Mouse (Mus musculus): Measurements from ENCODE around the gene Tcaim.
"Not testable (repeated sequence)": the region's sequence is repeated elsewhere in the genome, so short reads cannot be mapped to it uniquely, and the experiment has no call there.

The Tcaim gene

GRCm38 (mm10) chr9:122854526-122854925 is 49.2 kb downstream of the Tcaim start:
- no peak for DNase-seq (ENCODE audit: low spot score)

GRCm38 (mm10) chr9:122855141-122855540 is 49.8 kb downstream of the Tcaim start:
- not testable (repeated sequence) for DNase-seq (ENCODE audit: low spot score)

GRCm38 (mm10) chr9:122855617-122856016 is 50.3 kb downstream of the Tcaim start:
- DNase-seq (ENCODE audit: low spot score) = no peak

GRCm38 (mm10) chr9:122856716-122857115 is 51.4 kb downstream of the Tcaim start:
- no peak for DNase-seq (ENCODE audit: low spot score)

- DNase-seq (ENCODE audit: low spot score) = no peak
Observed at GRCm38 (mm10) chr9:122860752-122861151, 55.4 kb downstream of the Tcaim start.

GRCm38 (mm10) chr9:122863731-122864130 is 58.4 kb downstream of the Tcaim start:
- DNase-seq (ENCODE audit: low spot score) = no peak

- DNase-seq (ENCODE audit: low spot score) = no peak
Observed at GRCm38 (mm10) chr9:122864848-122865247, 59.5 kb downstream of the Tcaim start.

- peak; percentile 28 for DNase-seq (ENCODE audit: low spot score)
Observed at GRCm38 (mm10) chr9:122865697-122866166, 60.4 kb downstream of the Tcaim start, which contains the start of gene Zfp445. Gene Zfp445, minus strand, starts transcription at chr9:122866006.

GRCm38 (mm10) chr9:122866192-122866591 is 60.9 kb downstream of the Tcaim start:
- no peak for DNase-seq (ENCODE audit: low spot score)

- no peak for DNase-seq (ENCODE audit: low spot score)
Observed at GRCm38 (mm10) chr9:122872595-122872994, 67.3 kb downstream of the Tcaim start.

GRCm38 (mm10) chr9:122874653-122875052 is 69.3 kb downstream of the Tcaim start:
- DNase-seq (ENCODE audit: low spot score) = no peak

GRCm38 (mm10) chr9:122875145-122875544 is 69.8 kb downstream of the Tcaim start:
- DNase-seq (ENCODE audit: low spot score) = no peak

GRCm38 (mm10) chr9:122885385-122885784 is 80.0 kb downstream of the Tcaim start, which contains the start of gene Zkscan7:
Gene Zkscan7, plus strand, starts transcription at chr9:122885685.
- DNase-seq (ENCODE audit: low spot score) = no peak
